Mouse (Mus musculus): ENCODE measurements around the gene Gapdh.

GRCm38 (mm10) chr6:125212621-125213020, 46.4 kb upstream of the Gapdh start:
- no peak for TF ChIP-seq CTCF (IDR thresholded peaks at IDR 0.05; ENCODE audit: low read depth)
- TF ChIP-seq EP300 (optimal IDR thresholded peaks at IDR 0.05), result no peak

Data from stomach, postnatal 0 days (tissue).